ENCODE assay signal across 32 mouse cellular contexts in the genomic region with DNA sequence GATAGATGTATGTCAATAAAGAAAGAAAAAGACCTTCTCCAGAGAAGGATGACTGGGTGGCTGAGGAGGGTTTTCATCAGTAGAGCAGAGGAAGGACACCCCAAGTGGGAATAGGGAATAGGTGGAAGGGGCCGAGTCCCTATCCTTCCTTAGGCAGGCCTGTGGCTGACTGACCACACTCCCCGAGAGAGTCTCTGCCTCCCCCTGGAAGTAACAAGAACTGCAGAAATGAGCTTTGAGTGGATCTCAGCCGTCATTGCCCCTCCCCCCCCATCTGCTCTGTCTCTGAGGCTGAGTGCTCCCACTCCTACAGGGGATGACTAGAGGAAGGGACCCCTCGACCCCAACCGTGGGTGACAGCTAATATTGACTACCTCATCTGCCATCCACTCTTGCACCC. TPM values are rescaled to one million over a fixed set of nuclear protein-coding genes. Genes with fewer than 3 reads are reported as not detected.
A peak's percentile ranks its signal among the peaks of the same experiment; 100 is the strongest.
DNase-seq lines count a peak whose midpoint lies in the region; ATAC-seq and TF ChIP-seq lines count a peak whose summit lies in the region.
"Had no signal": no experiment of that assay in that cellular context is flagged by ENCODE, and none has a peak within 500 bp of the region (broad histone marks: within the 10 kb centered on the region; RNA-seq: fewer than 3 reads in every experiment).

No protein-coding gene starts in this region.

- no peak overlapping the region for H3K4me2 ChIP-seq in hindbrain, embryonic 11.5 days (replicated peaks; ENCODE audit: low read depth, low read length)
- no peak overlapping the region for H3K4me2 ChIP-seq in hindbrain, embryonic 12.5 days (replicated peaks)
- H3K4me2 ChIP-seq: embryonic facial prominence, embryonic 15.5 days; forebrain, embryonic 13.5 days; heart, embryonic 13.5 days; hindbrain, embryonic 14.5 days; liver, embryonic 13.5 days; midbrain, embryonic 11.5 days; stomach, embryonic 15.5 days had no signal

- H3K4me3 ChIP-seq in hindbrain, embryonic 11.5 days (ENCODE audit: low read depth, low read length), result no peak overlapping the region
- H3K4me3 ChIP-seq in hindbrain, embryonic 12.5 days, result no peak overlapping the region
- no peak overlapping the region for H3K4me3 ChIP-seq in cortical plate, adult 2 months (ENCODE audit: insufficient read depth, low read length)
- H3K4me3 ChIP-seq: embryonic facial prominence, embryonic 10.5 days; embryonic facial prominence, embryonic 15.5 days; forebrain, embryonic 13.5 days; gastrocnemius, adult 2 months; heart, adult 2 months; heart, embryonic 13.5 days; left cerebral cortex, adult 2 months; liver, embryonic 13.5 days; stomach, embryonic 15.5 days had no signal

- H3K9me3 ChIP-seq in hindbrain, embryonic 11.5 days (ENCODE audit: control insufficient read depth, low read length), result no peaks in the 10 kb centered on the region
- H3K9me3 ChIP-seq in hindbrain, embryonic 12.5 days (replicated peaks), result no peaks in the 10 kb centered on the region
- H3K9me3 ChIP-seq: embryonic facial prominence, embryonic 10.5 days; embryonic facial prominence, embryonic 15.5 days; forebrain, embryonic 13.5 days; G1E; heart, embryonic 13.5 days; liver, embryonic 13.5 days; stomach, embryonic 15.5 days had no signal

- intact Hi-C loops in left cerebral cortex, postnatal 4 days (cut with DNase I), result loop anchor here (5.0 kb wide), 1 partner anchor 36 kb away; no protein-coding TSS in a partner anchor

- peak; percentile 31 for DNase-seq in hindbrain, embryonic 11.5 days (ENCODE audit: low spot score)
- DNase-seq in left cerebral cortex, postnatal 4 days, result peak; percentile 17
- DNase-seq in left cerebral cortex, adult 8-10 months (ENCODE audit: low spot score in 2 of 2), result no peak
- DNase-seq in lung, postnatal 10 days, result peak; percentile 29
- no peak for DNase-seq in lung, postnatal 4 days
- no peak for DNase-seq in gastrocnemius, postnatal 10 days
- DNase-seq: adrenal gland, adult 8-10 months; B cell, adult 2 months; cerebellum, adult 2 months; cerebellum, postnatal 14 days; gastrocnemius, adult 2 months; heart, adult 2 months; heart, postnatal 14 days; kidney, adult 9 months; kidney, postnatal 14 days; liver, embryonic 13.5 days; right cerebral cortex, postnatal 25 days; thymus, adult 2 months; thymus, postnatal 4 days had no signal

- no peak for ATAC-seq in hindbrain, embryonic 11.5 days (ENCODE audit: low FRiP score)
- no peak for ATAC-seq in hindbrain, embryonic 12.5 days (ENCODE audit: low FRiP score)
- ATAC-seq: forebrain, embryonic 13.5 days; midbrain, embryonic 16.5 days had no signal

- no peak overlapping the region for H3K27ac ChIP-seq in hindbrain, embryonic 11.5 days (ENCODE audit: low read depth, low read length)
- no peak overlapping the region for H3K27ac ChIP-seq in hindbrain, embryonic 12.5 days
- H3K27ac ChIP-seq in cortical plate, adult 2 months (ENCODE audit: insufficient read depth, low read length), result no peak overlapping the region
- H3K27ac ChIP-seq: embryonic facial prominence, embryonic 10.5 days; embryonic facial prominence, embryonic 15.5 days; forebrain, embryonic 13.5 days; gastrocnemius, adult 2 months; heart, adult 2 months; heart, embryonic 13.5 days; hindbrain, embryonic 14.5 days; left cerebral cortex, adult 2 months; liver, embryonic 13.5 days; stomach, embryonic 15.5 days had no signal

- no peak overlapping the region for H3K9ac ChIP-seq in hindbrain, embryonic 11.5 days (ENCODE audit: low read depth, low read length)
- H3K9ac ChIP-seq in hindbrain, embryonic 12.5 days, result no peak overlapping the region
- H3K9ac ChIP-seq: embryonic facial prominence, embryonic 15.5 days; forebrain, embryonic 13.5 days; heart, embryonic 13.5 days; hindbrain, embryonic 14.5 days; liver, embryonic 13.5 days; stomach, embryonic 15.5 days had no signal

- 0 out of 2 replicates have a peak, but pooled peaks have one; percentile 14 for TF ChIP-seq CTCF in cortical plate, adult 2 months (IDR thresholded peaks at IDR 0.05; ENCODE audit: extremely low read depth, insufficient read depth, low read length)

- H3K4me1 ChIP-seq in hindbrain, embryonic 11.5 days (replicated peaks; ENCODE audit: control insufficient read depth, insufficient read depth, low read length), result no peaks in the 10 kb centered on the region
- H3K4me1 ChIP-seq in hindbrain, embryonic 12.5 days, result peaks cover 6% of the 10 kb centered on the region
- peaks cover 5% of the 10 kb centered on the region for H3K4me1 ChIP-seq in cortical plate, adult 2 months (ENCODE audit: control insufficient read depth, insufficient read depth, low read length)
- H3K4me1 ChIP-seq: liver, embryonic 13.5 days had no signal

- H3K36me3 ChIP-seq in hindbrain, embryonic 11.5 days (ENCODE audit: control insufficient read depth, insufficient read depth, low read length), result no peaks in the 10 kb centered on the region
- H3K36me3 ChIP-seq in hindbrain, embryonic 12.5 days, result no peaks in the 10 kb centered on the region
- H3K36me3 ChIP-seq: embryonic facial prominence, embryonic 10.5 days; embryonic facial prominence, embryonic 15.5 days; G1E; heart, embryonic 13.5 days; liver, embryonic 13.5 days; stomach, embryonic 15.5 days had no signal

- TF ChIP-seq POLR2A in cortical plate, adult 2 months (IDR thresholded peaks at IDR 0.05; ENCODE audit: extremely low read depth, insufficient read depth, low read length), result no peak

- no peaks in the 10 kb centered on the region for H3K27me3 ChIP-seq in hindbrain, embryonic 11.5 days (ENCODE audit: control insufficient read depth, insufficient read depth, low read length)
- H3K27me3 ChIP-seq in hindbrain, embryonic 12.5 days, result no peaks in the 10 kb centered on the region
- H3K27me3 ChIP-seq: embryonic facial prominence, embryonic 15.5 days; forebrain, embryonic 13.5 days; liver, embryonic 13.5 days; stomach, embryonic 15.5 days had no signal

- WGBS in hindbrain, embryonic 11.5 days, result 40% methylated on average over 5 of the region's 5 CpGs
- 41% methylated on average over 5 of the region's 5 CpGs for WGBS in hindbrain, embryonic 12.5 days

RNA-seq across cellular contexts. Expression of a gene that starts 9.3 kb away (rescaled TPM):
- polyA plus RNA-seq in hindbrain, embryonic 11.5 days (2014; fragmentation: Nextera tagmentation; extraction: Ambion mirVana), result 6.3 and 8.3 TPM in 2 replicates
- polyA plus RNA-seq in hindbrain, embryonic 12.5 days (2016; fragmentation: Nextera tagmentation; extraction: Ambion mirVana), result 9.1 and 9.6 TPM in 2 replicates
- total RNA-seq in left cerebral cortex, postnatal 4 days (2021), result 10 to 100 TPM; 44.2 to 45.3 TPM
- 100 to 1,000 TPM; 138 to 145 (median 141) TPM for total RNA-seq in left cerebral cortex, adult 8-10 months (2022)
- 89.2 and 91.3 TPM in 2 replicates for polyA plus RNA-seq in cortical plate, adult 2 months (2012; rRNA removed)
- 10 to 100 TPM; 29.6 to 35.5 TPM for total RNA-seq in gastrocnemius, postnatal 10 days (2021)
- total RNA-seq: neutrophil, adult 5-6 weeks had no signal

RNA-seq across cellular contexts. Expression of a gene that starts 33.3 kb away (rescaled TPM):
- polyA plus RNA-seq in hindbrain, embryonic 11.5 days (2014; fragmentation: Nextera tagmentation; extraction: Ambion mirVana), result 3.1 and 3.3 TPM in 2 replicates
- 2.8 and 3.1 TPM in 2 replicates for polyA plus RNA-seq in hindbrain, embryonic 12.5 days (2016; fragmentation: Nextera tagmentation; extraction: Ambion mirVana)
- 1 to 10 TPM; 2.0 to 2.5 TPM for total RNA-seq in left cerebral cortex, postnatal 4 days (2021)
- 1 to 10 TPM; 2.0 to 7.4 (median 4.9) TPM for total RNA-seq in left cerebral cortex, adult 8-10 months (2022)
- polyA plus RNA-seq in cortical plate, adult 2 months (2012; rRNA removed), result 4.3 and 4.9 TPM in 2 replicates
- 1 to 10 TPM; 2.3 to 4.0 TPM for total RNA-seq in gastrocnemius, postnatal 10 days (2021)

Comparison
In these comparisons a context has a peak if more than half of its experiments do, and no peak if none do; other contexts are left out.
1. DNase-seq: peak in hindbrain, embryonic 11.5 days (single experiment), left cerebral cortex, postnatal 4 days (single experiment) and lung, postnatal 10 days (single experiment); none in left cerebral cortex, adult 8-10 months (0 of 2), lung, postnatal 4 days (0 of 2) and gastrocnemius, postnatal 10 days (single experiment).